Mouse (Mus musculus) thymus, postnatal 0 days (tissue): ENCODE data around the gene Slit3. TPM values are rescaled to one million over a fixed set of nuclear protein-coding genes. Genes with fewer than 3 reads are reported as not detected.
A peak's percentile ranks its signal among the peaks of the same experiment; 100 is the strongest.

Experiments used
- DNase-seq: peaks from one replicate; pipeline ENCODE4 v3.0.0-alpha.2; 2015; ENCODE audit warnings: low spot score
- polyA plus RNA-seq: library from polyadenylated mRNA; unstranded; fragments of >200 nt; fragmentation: Nextera tagmentation; extraction: Ambion mirVana; gene quantifications from 2 replicates; pipeline ENCODE4 v1.2.1, GENCODE M21; 2015

The Slit3 gene
- polyA plus RNA-seq, 1 experiment from 2014 or later: 2.1 TPM

DNA sequence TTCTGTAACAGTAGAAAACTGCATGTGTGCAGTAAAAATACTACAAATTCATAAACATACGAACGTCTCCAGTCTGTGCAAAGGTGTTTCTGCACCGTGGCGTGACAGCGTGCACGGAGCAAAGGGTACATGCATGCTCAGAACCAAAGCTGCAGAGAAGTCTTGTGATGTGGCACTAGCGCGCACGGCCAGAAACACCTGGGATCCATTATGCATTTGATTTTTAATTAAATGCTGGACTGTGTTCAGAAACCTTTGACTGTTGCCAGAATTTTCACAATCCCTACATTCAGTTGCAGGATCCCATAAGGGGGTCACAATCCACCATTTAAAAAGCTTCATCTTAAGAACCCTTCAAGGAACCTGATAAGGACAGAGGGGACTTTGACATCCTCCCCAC lies 553.2 kb downstream of the Slit3 start:
- DNase-seq: no peak

DNA sequence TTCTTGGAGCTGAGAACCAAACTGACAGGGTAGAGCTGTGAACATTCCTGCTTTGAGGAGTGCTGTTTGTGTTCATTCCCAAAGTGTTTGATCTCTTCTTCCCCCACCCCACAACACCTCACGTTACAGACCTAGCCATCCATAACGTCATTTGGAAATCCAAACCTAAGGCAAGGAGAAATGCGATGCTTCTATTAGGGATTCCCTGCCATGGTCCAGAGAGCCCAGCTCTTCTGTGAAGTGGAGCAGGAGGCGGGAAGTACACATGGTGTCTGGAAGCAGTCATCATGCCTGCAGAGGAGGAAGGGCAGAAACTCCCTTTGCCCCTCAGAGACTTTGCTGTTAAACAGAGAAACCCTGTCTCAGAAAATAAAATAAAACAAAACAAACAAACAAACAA lies 555.7 kb downstream of the Slit3 start:
- no peak for DNase-seq

DNA sequence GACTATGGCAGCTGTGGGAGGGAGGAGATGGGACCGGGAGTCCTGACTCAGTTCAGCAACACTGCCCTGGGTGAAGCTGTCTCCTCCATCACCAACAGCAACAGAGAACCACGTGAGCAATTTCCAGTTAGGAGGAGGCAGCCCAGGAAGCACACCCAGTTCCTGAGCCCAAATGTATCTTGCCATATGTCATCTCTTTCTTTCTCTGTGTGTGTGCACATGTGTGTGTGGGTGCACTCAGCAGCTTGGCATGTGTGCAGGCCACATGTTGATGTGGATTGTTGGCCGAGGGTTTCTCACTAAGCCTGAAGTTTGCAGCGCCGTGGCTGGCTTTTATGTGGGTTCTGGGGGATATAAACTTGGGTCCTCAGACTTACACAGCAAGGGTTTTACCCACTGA lies 559.0 kb downstream of the Slit3 start:
- DNase-seq: no peak

DNA sequence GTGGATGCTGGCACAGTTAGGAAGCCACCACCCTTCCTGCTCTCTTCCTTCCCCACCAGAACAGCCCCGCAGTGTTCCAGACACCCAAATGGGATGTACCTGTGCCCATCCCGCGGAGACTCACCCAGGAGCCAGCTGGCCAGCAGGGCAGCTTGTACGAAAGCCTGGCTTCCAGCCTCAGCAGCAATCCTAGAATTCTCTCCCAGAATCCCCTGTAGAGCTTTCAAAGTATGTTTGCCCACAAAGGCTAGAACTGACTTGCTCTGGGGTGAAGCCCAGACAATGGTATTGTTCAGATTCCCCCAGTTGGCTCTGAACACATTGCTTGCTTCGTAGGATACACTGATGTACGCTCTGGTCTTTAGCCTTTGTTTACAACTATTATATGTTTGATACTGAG lies 566.3 kb downstream of the Slit3 start:
- no peak for DNase-seq

DNA sequence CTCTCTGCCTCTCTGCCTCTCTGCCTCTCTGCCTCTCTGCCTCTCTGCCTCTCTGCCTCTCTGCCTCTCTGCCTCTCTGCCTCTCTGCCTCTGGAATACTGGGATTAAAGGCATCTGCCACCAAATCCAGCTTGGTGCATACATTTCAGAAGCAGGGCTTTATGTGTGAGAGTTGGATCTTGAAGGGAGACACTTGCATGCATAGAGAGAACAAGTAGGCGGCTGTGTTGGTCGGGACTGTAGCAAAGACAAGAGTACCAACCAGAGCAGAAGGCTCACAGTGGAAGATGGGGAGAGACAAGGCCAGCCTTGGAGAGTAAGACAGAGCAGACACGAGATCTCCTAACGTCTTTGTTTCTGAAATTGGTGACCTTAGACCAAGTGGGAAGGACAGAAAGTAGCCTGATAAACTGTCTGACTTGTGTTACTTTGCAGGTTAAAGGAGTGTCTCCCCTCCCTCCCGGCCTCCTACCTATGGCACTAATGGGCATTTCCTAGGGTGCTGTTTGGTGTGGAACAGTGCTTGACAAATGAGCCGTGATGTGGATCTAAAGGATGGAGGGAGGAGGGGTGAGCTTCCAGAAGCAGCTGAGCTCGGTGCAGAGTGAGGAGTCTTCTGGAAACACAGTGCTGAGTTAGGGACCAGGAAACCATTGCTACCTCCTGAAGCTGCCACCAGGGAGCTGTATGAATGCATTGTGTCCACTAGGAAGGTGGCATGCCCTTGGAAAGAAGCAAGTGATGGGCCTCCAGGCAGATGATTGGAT lies 569.7 kb downstream of the Slit3 start:
- DNase-seq: no peak

- DNase-seq: peak; percentile 53
Observed at GRCm38 (mm10) chr11:35693136-35693535, 572.1 kb downstream of the Slit3 start.

DNA sequence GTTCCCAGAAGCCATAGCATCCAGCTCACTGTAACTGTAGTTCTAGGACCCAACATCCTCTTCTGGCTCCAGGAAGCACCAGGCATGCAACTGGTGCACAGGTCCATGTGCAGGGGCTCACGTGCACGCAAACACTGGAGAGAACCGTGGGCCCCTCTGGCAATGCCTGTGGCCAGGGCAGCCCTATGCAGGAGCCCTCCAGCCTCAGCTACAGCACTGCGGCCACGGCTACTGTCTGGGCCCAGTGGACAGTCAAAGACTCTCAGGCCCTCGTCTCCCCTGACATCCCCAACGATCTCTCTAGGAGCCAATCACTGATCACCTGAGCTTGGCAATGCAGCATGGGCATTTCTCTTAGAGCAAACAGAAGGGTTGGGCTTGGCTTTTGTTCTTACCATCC lies 572.6 kb downstream of the Slit3 start:
- no peak for DNase-seq

GRCm38 (mm10) chr11:35697476-35697875 lies 576.5 kb downstream of the Slit3 start:
- DNase-seq: no peak

GRCm38 (mm10) chr11:35698901-35699300 lies 577.9 kb downstream of the Slit3 start:
- DNase-seq: no peak

GRCm38 (mm10) chr11:35703471-35703870 lies 582.4 kb downstream of the Slit3 start:
- DNase-seq: no peak

- DNase-seq: no peak
Observed at GRCm38 (mm10) chr11:35704381-35704780, 583.4 kb downstream of the Slit3 start.

DNA sequence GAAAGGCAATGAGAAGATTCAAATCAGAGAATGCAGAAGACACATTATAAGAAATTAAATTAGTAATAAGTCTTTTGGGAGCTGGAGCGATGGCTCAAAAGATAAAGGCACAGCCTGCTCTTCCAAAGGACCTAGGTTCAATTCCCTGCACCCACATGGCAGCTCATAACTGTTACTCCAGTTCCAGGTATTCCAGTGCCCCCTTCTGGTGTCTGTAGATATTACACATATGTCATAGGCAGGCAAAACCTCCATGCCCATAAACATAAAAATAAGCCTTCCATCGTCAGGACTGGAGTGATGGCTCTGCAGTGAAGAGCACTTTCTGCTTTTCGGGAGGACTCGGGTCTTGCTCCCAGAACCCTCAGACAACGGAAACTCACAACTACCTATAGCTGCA lies 583.9 kb downstream of the Slit3 start:
- DNase-seq: no peak

DNA sequence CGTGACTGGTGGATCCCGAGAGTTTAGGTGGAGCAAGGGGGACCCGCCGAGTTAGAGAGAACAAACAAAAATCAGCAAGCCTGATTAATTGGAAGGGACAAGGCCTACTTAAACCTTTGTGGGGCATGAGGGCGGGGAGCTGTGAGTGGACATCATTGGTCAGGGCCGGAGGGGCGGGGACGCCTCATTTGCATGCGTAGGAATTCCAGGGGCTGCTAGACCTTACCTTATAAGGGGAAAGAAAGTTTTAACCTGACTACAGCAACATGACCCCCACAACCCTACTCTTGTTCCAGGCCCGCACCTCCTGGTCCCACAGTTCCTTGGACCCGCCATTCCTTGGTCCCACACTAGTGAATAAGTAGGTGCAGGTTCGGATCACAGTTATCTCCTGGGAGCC lies 586.4 kb downstream of the Slit3 start:
- no peak for DNase-seq

- DNase-seq: no peak
Observed at GRCm38 (mm10) chr11:35711314-35711713, 590.3 kb downstream of the Slit3 start.

GRCm38 (mm10) chr11:35718881-35719280 lies 597.9 kb downstream of the Slit3 start:
- no peak for DNase-seq

DNA sequence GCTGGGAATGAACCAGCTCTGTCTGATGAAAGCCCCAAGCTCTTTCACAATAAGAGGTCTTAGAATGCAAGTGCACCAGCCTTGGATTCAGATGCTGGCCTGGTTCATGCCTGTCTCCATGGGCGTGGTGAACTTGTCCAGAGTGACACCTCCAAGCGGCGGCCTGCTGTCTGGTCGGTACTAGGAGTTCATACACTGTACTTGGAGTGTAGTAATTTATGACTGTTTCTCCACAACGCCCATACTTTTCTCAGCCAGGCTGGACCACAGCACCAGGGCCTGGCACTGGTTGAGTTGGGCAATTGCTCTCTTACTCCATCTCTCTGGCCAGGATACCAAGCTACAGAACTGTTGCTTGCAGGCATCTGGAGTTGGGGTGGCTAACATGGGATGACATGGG lies 602.9 kb downstream of the Slit3 start:
- DNase-seq: no peak

- no peak for DNase-seq
Observed at GRCm38 (mm10) chr11:35726341-35726846, 605.4 kb downstream of the Slit3 start.

- DNase-seq: no peak
Observed at GRCm38 (mm10) chr11:35728200-35728599, 607.2 kb downstream of the Slit3 start.

GRCm38 (mm10) chr11:35729186-35729585 lies 608.2 kb downstream of the Slit3 start:
- DNase-seq: no peak

GRCm38 (mm10) chr11:35732366-35732765 lies 611.3 kb downstream of the Slit3 start:
- DNase-seq: no peak

GRCm38 (mm10) chr11:35736817-35737216 lies 615.8 kb downstream of the Slit3 start:
- DNase-seq: no peak

DNA sequence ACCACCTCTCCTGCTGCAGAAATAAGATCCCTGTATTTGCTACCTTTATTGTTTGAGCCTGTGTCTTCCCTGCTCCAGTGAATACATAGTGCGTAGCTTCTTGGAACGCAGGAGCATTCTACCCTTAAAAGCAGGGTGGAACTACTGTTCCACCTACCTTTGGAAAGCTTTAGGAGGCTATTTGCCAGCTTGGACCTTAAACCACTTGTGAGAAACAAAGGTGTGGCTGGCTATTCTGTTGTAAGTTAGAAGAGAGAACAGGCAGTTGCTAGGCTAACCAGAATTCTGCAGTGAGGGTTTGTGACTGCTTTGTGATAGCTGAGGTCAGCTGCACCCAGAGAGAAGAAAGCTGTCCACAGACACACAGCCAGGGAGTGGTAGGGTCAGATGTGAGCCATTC lies 616.2 kb downstream of the Slit3 start:
- DNase-seq: no peak

DNA sequence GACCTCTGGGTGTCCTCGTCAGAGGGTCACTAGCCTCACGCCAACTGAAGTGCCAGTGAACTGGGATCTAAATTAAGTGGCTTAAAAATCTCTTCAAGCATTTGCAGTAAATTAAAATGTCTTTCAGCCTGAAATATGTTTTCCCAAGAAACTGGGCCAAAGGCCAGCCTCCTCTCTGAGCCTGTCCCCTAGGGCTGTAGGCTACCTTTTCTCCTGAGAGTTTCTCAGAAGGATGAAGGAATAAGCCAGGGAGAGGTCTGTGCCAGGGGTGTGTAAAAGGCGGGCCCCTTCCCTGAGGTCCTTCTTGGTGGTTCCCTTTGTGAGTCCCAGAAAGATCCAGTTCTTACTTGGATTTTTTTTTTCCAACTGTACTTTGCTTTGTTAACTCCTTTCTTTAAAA lies 617.1 kb downstream of the Slit3 start:
- no peak for DNase-seq
